Mouse (Mus musculus): ENCODE data around the gene Trmt5. TPM values are rescaled to one million over a fixed set of nuclear protein-coding genes. Genes with fewer than 3 reads are reported as not detected.

The Trmt5 gene
- polyA plus RNA-seq, 1 experiment, result 8.3 TPM

DNA sequence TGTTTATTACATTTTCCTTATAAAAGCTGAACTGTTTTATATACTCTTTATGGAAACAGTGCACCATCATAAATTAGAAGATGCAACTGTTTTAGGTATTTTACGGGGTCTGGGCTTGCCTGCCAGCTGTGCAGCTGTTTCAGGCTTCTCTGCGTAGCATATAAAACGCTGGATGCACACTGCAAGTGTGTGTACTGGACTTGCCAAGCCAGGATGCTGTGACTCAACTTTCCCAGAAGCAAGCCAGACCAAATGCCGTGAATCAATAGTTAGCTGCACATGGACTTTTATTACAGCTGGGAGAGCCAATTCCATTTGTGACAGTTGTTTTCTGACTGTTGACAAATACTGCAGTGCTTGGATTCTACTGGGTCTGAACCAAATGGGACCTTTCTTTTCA lies 16.6 kb downstream of the Trmt5 start:
- peaks cover 19% of the 10 kb centered on the region for H3K36me3 ChIP-seq (ENCODE audit: control insufficient read depth, insufficient read depth)
- H3K79me2 ChIP-seq (ENCODE audit: control insufficient read depth, insufficient read depth), result no peaks in the 10 kb centered on the region
- TF ChIP-seq MYOG (IDR thresholded peaks at IDR 0.05; ENCODE audit: control insufficient read depth, extremely low read depth, insufficient read length) (no peak), CEBPB (IDR thresholded peaks at IDR 0.05; ENCODE audit: low read depth) (no peak), CTCF (IDR thresholded peaks at IDR 0.05; ENCODE audit: control insufficient read depth, insufficient read depth, insufficient read length) (no peak), FOSL1 (IDR thresholded peaks at IDR 0.05; ENCODE audit: insufficient read depth, low read length, poor library complexity, severe bottlenecking) (no peak), MYOD1 (IDR thresholded peaks at IDR 0.05; ENCODE audit: control insufficient read depth, insufficient read length, low read depth) (peak; percentile 79), USF1 (IDR thresholded peaks at IDR 0.05; ENCODE audit: low read depth) (no peak), MAX (IDR thresholded peaks at IDR 0.05) (no peak)
- H3K4me3 ChIP-seq (ENCODE audit: insufficient read depth, poor library complexity, severe bottlenecking), result no peak overlapping the region
- no peaks in the 10 kb centered on the region for H3K79me3 ChIP-seq (ENCODE audit: low read depth)
- H3K27me3 ChIP-seq (ENCODE audit: control insufficient read depth, insufficient read depth, insufficient read length), result no peaks in the 10 kb centered on the region
- H3ac ChIP-seq (ENCODE audit: control insufficient read depth, insufficient read length, low read depth), result no peak overlapping the region

DNA sequence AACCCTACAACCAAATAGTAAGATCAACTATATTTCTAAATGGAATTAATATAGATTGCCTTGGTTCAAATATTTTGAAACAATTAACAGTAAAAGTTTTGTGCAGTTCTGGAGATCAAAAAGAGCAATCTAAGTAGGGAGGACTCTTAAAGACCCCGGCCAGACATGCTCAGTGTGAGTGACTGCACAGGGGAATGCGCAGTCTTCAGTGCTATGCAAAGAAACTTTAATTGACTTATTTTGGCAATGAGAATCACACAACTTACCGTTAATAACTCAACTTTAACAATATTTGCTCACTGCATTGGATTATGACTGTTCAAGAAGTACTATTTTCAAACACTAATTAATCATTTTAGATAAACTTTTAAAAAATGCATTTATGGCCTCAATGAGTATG lies 17.0 kb downstream of the Trmt5 start:
- Histone ChIP-seq H3K27me3 (ENCODE audit: control insufficient read depth, insufficient read depth, insufficient read length) (no peaks in the 10 kb centered on the region), H3K36me3 (ENCODE audit: control insufficient read depth, insufficient read depth) (peaks cover 15% of the 10 kb centered on the region), H3K79me3 (ENCODE audit: low read depth) (no peaks in the 10 kb centered on the region), H3K79me2 (ENCODE audit: control insufficient read depth, insufficient read depth) (no peaks in the 10 kb centered on the region), H3K4me3 (ENCODE audit: insufficient read depth, poor library complexity, severe bottlenecking) (no peak overlapping the region), H3ac (ENCODE audit: control insufficient read depth, insufficient read length, low read depth) (no peak overlapping the region)
- no peak for TF ChIP-seq CEBPB (IDR thresholded peaks at IDR 0.05; ENCODE audit: low read depth)
- TF ChIP-seq MYOD1 (IDR thresholded peaks at IDR 0.05; ENCODE audit: control insufficient read depth, insufficient read length, low read depth), result no peak
- TF ChIP-seq USF1 (IDR thresholded peaks at IDR 0.05; ENCODE audit: low read depth), result no peak
- TF ChIP-seq FOSL1 (IDR thresholded peaks at IDR 0.05; ENCODE audit: insufficient read depth, low read length, poor library complexity, severe bottlenecking), result no peak
- TF ChIP-seq MYOG (IDR thresholded peaks at IDR 0.05; ENCODE audit: control insufficient read depth, extremely low read depth, insufficient read length), result no peak
- TF ChIP-seq CTCF (IDR thresholded peaks at IDR 0.05; ENCODE audit: control insufficient read depth, insufficient read depth, insufficient read length), result no peak

DNA sequence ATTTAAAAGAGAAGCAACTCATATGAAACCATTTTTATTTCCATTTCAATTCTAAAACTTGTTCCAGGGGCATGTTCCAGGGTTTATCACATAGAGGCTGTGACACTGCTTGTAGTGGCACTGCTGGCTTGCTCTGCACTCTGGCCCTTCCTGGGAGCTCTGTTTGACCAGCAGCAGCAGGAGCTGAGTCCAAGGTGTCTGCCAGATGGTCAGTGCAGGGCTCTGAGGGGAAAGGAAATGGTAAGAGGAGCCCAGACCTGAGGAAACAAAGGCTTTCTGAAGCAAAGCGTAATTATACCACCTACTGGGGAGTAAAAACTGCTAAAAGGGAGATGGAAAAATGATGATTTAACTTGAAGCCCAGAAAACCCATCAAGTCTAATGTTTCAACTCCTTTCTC lies 18.0 kb downstream of the Trmt5 start:
- TF ChIP-seq FOSL1 (IDR thresholded peaks at IDR 0.05; ENCODE audit: insufficient read depth, low read length, poor library complexity, severe bottlenecking), result no peak
- TF ChIP-seq CTCF (IDR thresholded peaks at IDR 0.05; ENCODE audit: control insufficient read depth, insufficient read depth, insufficient read length), result no peak
- no peak for TF ChIP-seq MAX (IDR thresholded peaks at IDR 0.05)
- TF ChIP-seq MYOD1 (IDR thresholded peaks at IDR 0.05; ENCODE audit: control insufficient read depth, insufficient read length, low read depth), result no peak
- no peak for TF ChIP-seq USF1 (IDR thresholded peaks at IDR 0.05; ENCODE audit: low read depth)
- TF ChIP-seq CEBPB (IDR thresholded peaks at IDR 0.05; ENCODE audit: low read depth), result no peak
- TF ChIP-seq MYOG (IDR thresholded peaks at IDR 0.05; ENCODE audit: control insufficient read depth, extremely low read depth, insufficient read length), result no peak
- H3ac ChIP-seq (ENCODE audit: control insufficient read depth, insufficient read length, low read depth), result no peak overlapping the region
- H3K27me3 ChIP-seq (ENCODE audit: control insufficient read depth, insufficient read depth, insufficient read length), result no peaks in the 10 kb centered on the region
- H3K4me3 ChIP-seq (ENCODE audit: insufficient read depth, poor library complexity, severe bottlenecking), result no peak overlapping the region
- peaks cover 9% of the 10 kb centered on the region for H3K36me3 ChIP-seq (ENCODE audit: control insufficient read depth, insufficient read depth)
- no peaks in the 10 kb centered on the region for H3K79me2 ChIP-seq (ENCODE audit: control insufficient read depth, insufficient read depth)
- peaks cover under 1% of the 10 kb centered on the region for H3K79me3 ChIP-seq (ENCODE audit: low read depth)

DNA sequence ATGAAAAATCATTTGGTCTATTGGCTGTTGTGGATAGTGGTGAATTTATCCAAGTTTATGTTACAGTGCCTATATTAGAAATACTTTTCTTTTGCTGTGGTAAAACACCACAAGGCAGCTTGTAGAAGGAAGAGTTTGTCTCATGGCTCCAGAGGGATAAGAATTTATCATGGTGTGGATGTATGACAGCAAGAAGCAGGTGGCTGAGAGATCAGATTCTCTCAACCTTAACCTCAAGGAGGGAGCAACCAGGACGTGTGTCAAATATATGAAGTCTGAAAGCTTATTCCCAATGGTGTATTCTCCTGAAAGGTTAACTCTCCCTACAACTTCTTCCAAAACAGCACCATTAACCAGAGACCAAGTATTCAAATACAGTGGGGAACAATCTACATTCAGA lies 19.9 kb downstream of the Trmt5 start:
- peaks cover 2% of the 10 kb centered on the region for H3K79me3 ChIP-seq (ENCODE audit: low read depth)
- no peak overlapping the region for H3ac ChIP-seq (ENCODE audit: control insufficient read depth, insufficient read length, low read depth)
- TF ChIP-seq CEBPB (IDR thresholded peaks at IDR 0.05; ENCODE audit: low read depth) (no peak), FOSL1 (IDR thresholded peaks at IDR 0.05; ENCODE audit: insufficient read depth, low read length, poor library complexity, severe bottlenecking) (no peak), MYOD1 (IDR thresholded peaks at IDR 0.05; ENCODE audit: control insufficient read depth, insufficient read length, low read depth) (no peak), MAX (IDR thresholded peaks at IDR 0.05) (no peak), CTCF (IDR thresholded peaks at IDR 0.05; ENCODE audit: control insufficient read depth, insufficient read depth, insufficient read length) (no peak), USF1 (IDR thresholded peaks at IDR 0.05; ENCODE audit: low read depth) (no peak), MYOG (IDR thresholded peaks at IDR 0.05; ENCODE audit: control insufficient read depth, extremely low read depth, insufficient read length) (no peak)
- H3K79me2 ChIP-seq (ENCODE audit: control insufficient read depth, insufficient read depth), result no peaks in the 10 kb centered on the region
- no peak overlapping the region for H3K4me3 ChIP-seq (ENCODE audit: insufficient read depth, poor library complexity, severe bottlenecking)
- H3K36me3 ChIP-seq (ENCODE audit: control insufficient read depth, insufficient read depth), result no peaks in the 10 kb centered on the region
- H3K27me3 ChIP-seq (ENCODE audit: control insufficient read depth, insufficient read depth, insufficient read length), result no peaks in the 10 kb centered on the region

DNA sequence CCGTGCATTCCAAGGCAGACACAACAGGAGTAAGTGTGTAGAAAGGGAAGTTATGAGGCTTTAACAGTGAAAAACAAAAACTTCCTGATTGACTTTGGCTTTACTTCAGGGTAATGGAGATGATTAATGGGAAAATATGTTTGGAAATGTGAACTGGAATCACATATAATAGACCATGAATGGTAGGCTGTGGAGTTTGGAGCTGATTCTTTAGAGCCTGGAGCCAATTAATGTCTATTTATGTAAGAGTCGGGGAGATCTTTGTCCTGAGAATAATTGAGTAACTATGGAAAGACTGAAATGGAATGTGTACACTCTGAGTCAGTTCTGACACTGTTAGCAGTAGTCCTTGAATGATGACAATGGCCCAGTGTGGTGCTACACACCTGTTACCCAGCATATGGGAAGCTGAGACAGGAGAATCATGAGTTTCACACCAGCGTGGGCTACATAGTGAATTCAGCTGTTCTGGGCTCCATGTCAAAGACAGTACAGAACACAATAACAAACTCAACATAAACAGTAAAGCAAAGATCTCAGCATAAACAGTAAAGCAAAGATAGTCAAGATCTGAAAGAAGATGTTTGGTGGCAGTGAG lies 21.0 kb downstream of the Trmt5 start:
- Histone ChIP-seq H3K36me3 (ENCODE audit: control insufficient read depth, insufficient read depth) (no peaks in the 10 kb centered on the region), H3K79me2 (ENCODE audit: control insufficient read depth, insufficient read depth) (no peaks in the 10 kb centered on the region), H3ac (ENCODE audit: control insufficient read depth, insufficient read length, low read depth) (no peak overlapping the region), H3K79me3 (ENCODE audit: low read depth) (peaks cover 2% of the 10 kb centered on the region), H3K4me3 (ENCODE audit: insufficient read depth, poor library complexity, severe bottlenecking) (no peak overlapping the region), H3K27me3 (ENCODE audit: control insufficient read depth, insufficient read depth, insufficient read length) (no peaks in the 10 kb centered on the region)
- TF ChIP-seq MAX (IDR thresholded peaks at IDR 0.05) (no peak), CEBPB (IDR thresholded peaks at IDR 0.05; ENCODE audit: low read depth) (no peak), CTCF (IDR thresholded peaks at IDR 0.05; ENCODE audit: control insufficient read depth, insufficient read depth, insufficient read length) (no peak), MYOG (IDR thresholded peaks at IDR 0.05; ENCODE audit: control insufficient read depth, extremely low read depth, insufficient read length) (no peak), USF1 (IDR thresholded peaks at IDR 0.05; ENCODE audit: low read depth) (no peak), MYOD1 (IDR thresholded peaks at IDR 0.05; ENCODE audit: control insufficient read depth, insufficient read length, low read depth) (peak; percentile 72), FOSL1 (IDR thresholded peaks at IDR 0.05; ENCODE audit: insufficient read depth, low read length, poor library complexity, severe bottlenecking) (no peak)

All from C2C12 (cell line).